In genomic region chr11:67600710-67601430, GRCm38 (mm10) we compare ENCODE assay signal across 18 mouse cellular contexts.
DNase-seq lines count a peak whose midpoint lies in the region; ATAC-seq and TF ChIP-seq lines count a peak whose summit lies in the region.
"Had no signal": no experiment of that assay in that cellular context is flagged by ENCODE, and none has a peak within 500 bp of the region (broad histone marks: within the 10 kb centered on the region; RNA-seq: fewer than 3 reads in every experiment).

No protein-coding gene starts in this region.

- DNase-seq in embryonic facial prominence, embryonic 10.5 days (ENCODE audit: low spot score): no peak
- peak; percentile 25 for DNase-seq in hindbrain, postnatal 0 days (ENCODE audit: low spot score)
- DNase-seq in hindbrain, embryonic 11.5 days (ENCODE audit: low spot score): no peak
- DNase-seq in NIH3T3 (ENCODE audit: low read depth): peak; percentile 90
- peak; percentile 50 for DNase-seq in right cerebral cortex, postnatal 14 days
- DNase-seq in gastrocnemius, adult 8-10 months (ENCODE audit: low spot score in 2 of 2): no peak
- DNase-seq: adrenal gland, postnatal 25 days; heart, adult 2 months; kidney, postnatal 10 days; thymus, postnatal 25 days had no signal

- H3K4me1 ChIP-seq in embryonic facial prominence, embryonic 15.5 days: peaks cover 25% of the 10 kb centered on the region
- H3K4me1 ChIP-seq in embryonic facial prominence, embryonic 10.5 days: peaks cover 30% of the 10 kb centered on the region
- peaks cover 17% of the 10 kb centered on the region for H3K4me1 ChIP-seq in hindbrain, postnatal 0 days (ENCODE audit: insufficient read depth, low read length)
- H3K4me1 ChIP-seq in hindbrain, embryonic 11.5 days (replicated peaks; ENCODE audit: control insufficient read depth, insufficient read depth, low read length): peaks cover 4% of the 10 kb centered on the region

- H3K36me3 ChIP-seq in embryonic facial prominence, embryonic 15.5 days: no peaks in the 10 kb centered on the region
- no peaks in the 10 kb centered on the region for H3K36me3 ChIP-seq in embryonic facial prominence, embryonic 10.5 days (replicated peaks)
- H3K36me3 ChIP-seq in hindbrain, postnatal 0 days (ENCODE audit: insufficient read depth, low read length): no peaks in the 10 kb centered on the region
- no peaks in the 10 kb centered on the region for H3K36me3 ChIP-seq in hindbrain, embryonic 11.5 days (ENCODE audit: control insufficient read depth, insufficient read depth, low read length)
- H3K36me3 ChIP-seq: hindbrain, embryonic 13.5 days; limb, embryonic 10.5 days; liver, embryonic 12.5 days; neural tube, embryonic 13.5 days had no signal

- H3K27ac ChIP-seq in embryonic facial prominence, embryonic 15.5 days (replicated peaks): peak overlapping the region; percentile 66
- H3K27ac ChIP-seq in embryonic facial prominence, embryonic 10.5 days (replicated peaks): no peak overlapping the region
- H3K27ac ChIP-seq in hindbrain, postnatal 0 days: no peak overlapping the region
- H3K27ac ChIP-seq in hindbrain, embryonic 11.5 days (ENCODE audit: low read depth, low read length): no peak overlapping the region
- H3K27ac ChIP-seq: heart, adult 2 months; hindbrain, embryonic 13.5 days; limb, embryonic 10.5 days; liver, embryonic 12.5 days; neural tube, embryonic 13.5 days had no signal

- no peak overlapping the region for H3K4me3 ChIP-seq in embryonic facial prominence, embryonic 15.5 days (replicated peaks)
- no peak overlapping the region for H3K4me3 ChIP-seq in embryonic facial prominence, embryonic 10.5 days
- H3K4me3 ChIP-seq in hindbrain, postnatal 0 days (ENCODE audit: low read length): no peak overlapping the region
- no peak overlapping the region for H3K4me3 ChIP-seq in hindbrain, embryonic 11.5 days (ENCODE audit: low read depth, low read length)
- H3K4me3 ChIP-seq: heart, adult 2 months; hindbrain, embryonic 13.5 days; limb, embryonic 10.5 days; liver, embryonic 12.5 days; megakaryocyte, embryonic 14.5 days; neural tube, embryonic 13.5 days had no signal

- no peak overlapping the region for H3K9ac ChIP-seq in embryonic facial prominence, embryonic 15.5 days
- H3K9ac ChIP-seq in hindbrain, postnatal 0 days (replicated peaks; ENCODE audit: low read length): no peak overlapping the region
- H3K9ac ChIP-seq in hindbrain, embryonic 11.5 days (ENCODE audit: low read depth, low read length): no peak overlapping the region
- H3K9ac ChIP-seq: hindbrain, embryonic 13.5 days; liver, embryonic 12.5 days; neural tube, embryonic 13.5 days had no signal

- H3K4me2 ChIP-seq in embryonic facial prominence, embryonic 15.5 days (replicated peaks): no peak overlapping the region
- H3K4me2 ChIP-seq in hindbrain, postnatal 0 days (ENCODE audit: low read depth, low read length): no peak overlapping the region
- no peak overlapping the region for H3K4me2 ChIP-seq in hindbrain, embryonic 11.5 days (replicated peaks; ENCODE audit: low read depth, low read length)
- H3K4me2 ChIP-seq: hindbrain, embryonic 13.5 days; liver, embryonic 12.5 days; neural tube, embryonic 13.5 days had no signal

- TF ChIP-seq CTCF in hindbrain, postnatal 0 days (IDR thresholded peaks at IDR 0.05; ENCODE audit: low read depth): no peak

- ATAC-seq in embryonic facial prominence, embryonic 15.5 days (ENCODE audit: insufficient number of reproducible peaks, low FRiP score, low TSS enrichment, low read depth): peak; percentile 32; the same call in 1 of the 2 replicates
- 0 out of 2 replicates have a peak, but pooled peaks have one; percentile 21 for ATAC-seq in hindbrain, postnatal 0 days
- ATAC-seq in hindbrain, embryonic 11.5 days (ENCODE audit: low FRiP score): no peak
- ATAC-seq: intestine, postnatal 0 days; liver, embryonic 12.5 days; lung, postnatal 0 days had no signal

- 37% methylated on average over 8 of the region's 8 CpGs for WGBS in embryonic facial prominence, embryonic 15.5 days
- 78% methylated on average over 8 of the region's 8 CpGs for WGBS in embryonic facial prominence, embryonic 10.5 days
- WGBS in hindbrain, postnatal 0 days: 60% methylated on average over 8 of the region's 8 CpGs
- WGBS in hindbrain, embryonic 11.5 days: 78% methylated on average over 8 of the region's 8 CpGs

- H3K27me3 ChIP-seq in embryonic facial prominence, embryonic 15.5 days: no peaks in the 10 kb centered on the region
- no peaks in the 10 kb centered on the region for H3K27me3 ChIP-seq in embryonic facial prominence, embryonic 10.5 days (replicated peaks; ENCODE audit: low read depth, poor library complexity, severe bottlenecking)
- H3K27me3 ChIP-seq in hindbrain, postnatal 0 days (ENCODE audit: insufficient read depth, low read length): no peaks in the 10 kb centered on the region
- no peaks in the 10 kb centered on the region for H3K27me3 ChIP-seq in hindbrain, embryonic 11.5 days (ENCODE audit: control insufficient read depth, insufficient read depth, low read length)
- H3K27me3 ChIP-seq: hindbrain, embryonic 13.5 days; liver, embryonic 12.5 days; neural tube, embryonic 13.5 days had no signal

- H3K9me3 ChIP-seq in embryonic facial prominence, embryonic 15.5 days (replicated peaks): no peaks in the 10 kb centered on the region
- H3K9me3 ChIP-seq in embryonic facial prominence, embryonic 10.5 days: no peaks in the 10 kb centered on the region
- no peaks in the 10 kb centered on the region for H3K9me3 ChIP-seq in hindbrain, postnatal 0 days (ENCODE audit: low read length)
- H3K9me3 ChIP-seq in hindbrain, embryonic 11.5 days (ENCODE audit: control insufficient read depth, low read length): no peaks in the 10 kb centered on the region
- H3K9me3 ChIP-seq: hindbrain, embryonic 13.5 days; limb, embryonic 10.5 days; liver, embryonic 12.5 days; megakaryocyte, embryonic 14.5 days; neural tube, embryonic 13.5 days had no signal

Comparison
In these comparisons a context has a peak if more than half of its experiments do, and no peak if none do; other contexts are left out.
1. DNase-seq: peak in hindbrain, postnatal 0 days (single experiment), NIH3T3 (single experiment) and right cerebral cortex, postnatal 14 days (single experiment); none in embryonic facial prominence, embryonic 10.5 days (single experiment), hindbrain, embryonic 11.5 days (single experiment) and gastrocnemius, adult 8-10 months (0 of 2).